Mouse (Mus musculus): ENCODE measurements around the gene Ift122.
A peak's percentile ranks its signal among the peaks of the same experiment; 100 is the strongest.
"Not testable (repeated sequence)": the region's sequence is repeated elsewhere in the genome, so short reads cannot be mapped to it uniquely, and the experiment has no call there.

Ift122 gene

GRCm38 (mm10) chr6:115846640-115847411, 6.4 kb upstream of the Ift122 start:
- peak; percentile 59 for DNase-seq

- no peak for DNase-seq
These were observed 4.5 kb upstream of the Ift122 start for GRCm38 (mm10) chr6:115848598-115849304.

- DNase-seq = no peak
These were observed 702 bp upstream of the Ift122 start for GRCm38 (mm10) chr6:115852446-115853090.

GRCm38 (mm10) chr6:115853985-115854384, 715 bp downstream of the Ift122 start:
- no peak for DNase-seq

GRCm38 (mm10) chr6:115854432-115854831, 1.2 kb downstream of the Ift122 start:
- DNase-seq = no peak

GRCm38 (mm10) chr6:115855733-115856360, 2.6 kb downstream of the Ift122 start:
- DNase-seq = no peak

- DNase-seq = peak; percentile 33
These were observed 3.1 kb downstream of the Ift122 start for GRCm38 (mm10) chr6:115856361-115856745.

GRCm38 (mm10) chr6:115859258-115859657, 6.0 kb downstream of the Ift122 start:
- no peak for DNase-seq

GRCm38 (mm10) chr6:115860027-115860556, 6.8 kb downstream of the Ift122 start:
- no peak for DNase-seq

GRCm38 (mm10) chr6:115863340-115863841, 10.1 kb downstream of the Ift122 start:
- peak; percentile 83 for DNase-seq

GRCm38 (mm10) chr6:115865246-115865645, 12.0 kb downstream of the Ift122 start:
- no peak for DNase-seq

- DNase-seq = not testable (repeated sequence)
These were observed 13.9 kb downstream of the Ift122 start for GRCm38 (mm10) chr6:115867157-115867556.

GRCm38 (mm10) chr6:115871318-115871717, 18.0 kb downstream of the Ift122 start:
- not testable (repeated sequence) for DNase-seq

- no peak for DNase-seq
These were observed 24.0 kb downstream of the Ift122 start for GRCm38 (mm10) chr6:115877239-115877638.

- DNase-seq = no peak
These were observed 25.4 kb downstream of the Ift122 start for GRCm38 (mm10) chr6:115878694-115879093.

- no peak for DNase-seq
These were observed 26.5 kb downstream of the Ift122 start for GRCm38 (mm10) chr6:115879736-115880135.

GRCm38 (mm10) chr6:115880751-115881150, 27.5 kb downstream of the Ift122 start:
- DNase-seq = no peak

GRCm38 (mm10) chr6:115884018-115884417, 30.7 kb downstream of the Ift122 start:
- no peak for DNase-seq

GRCm38 (mm10) chr6:115886894-115887293, 33.6 kb downstream of the Ift122 start:
- DNase-seq = no peak

GRCm38 (mm10) chr6:115888296-115888695, 35.0 kb downstream of the Ift122 start:
- no peak for DNase-seq

GRCm38 (mm10) chr6:115890601-115891000, 37.3 kb downstream of the Ift122 start:
- no peak for DNase-seq

- DNase-seq = peak; percentile 66
These were observed 37.8 kb downstream of the Ift122 start for GRCm38 (mm10) chr6:115891061-115891460.

All from right cerebral cortex, adult 18-20 months (tissue).